Mouse (Mus musculus) hindbrain, embryonic 11.5 days (tissue): ENCODE measurements around the gene Sys1. TPM values are rescaled to one million over a fixed set of nuclear protein-coding genes. Genes with fewer than 3 reads are reported as not detected.
A peak's percentile ranks its signal among the peaks of the same experiment; 100 is the strongest.

Source experiments
- ATAC-seq: fragments of 200-750 bp; cut with Nextera tagmentation; 2 replicates; pipeline ENCODE4 v1.8.0; 2017; ENCODE audit warnings: mild to moderate bottlenecking, moderate TSS enrichment, moderate library complexity; ENCODE audit not compliant: low FRiP score
- DNase-seq: peaks from one replicate; pipeline ENCODE4 v3.0.0-alpha.2; 2015; ENCODE audit warnings: low spot score
- H3K27ac ChIP-seq: fragments of 300-500 bp; sonication (generic); 2 replicates; pipeline ENCODE4 v1.5.1; 2014; ENCODE audit warnings: mild to moderate bottlenecking, low read depth, low read length
- H3K27me3 ChIP-seq: fragments of 300-500 bp; sonication (generic); 2 replicates; pipeline ENCODE4 v1.6.1; 2014; ENCODE audit warnings: mild to moderate bottlenecking, low read length, moderate library complexity, mixed read lengths; ENCODE audit not compliant: control insufficient read depth, insufficient read depth
- H3K36me3 ChIP-seq: fragments of 300-500 bp; sonication (generic); 2 replicates; pipeline ENCODE4 v1.6.1; 2014; ENCODE audit warnings: mild to moderate bottlenecking, low read length, moderate library complexity, mixed read lengths; ENCODE audit not compliant: control insufficient read depth, insufficient read depth
- H3K4me1 ChIP-seq: fragments of 300-500 bp; sonication (generic); replicated peaks from 2 replicates; pipeline ENCODE4 v1.6.1; 2014; ENCODE audit warnings: low read length, mixed read lengths; ENCODE audit not compliant: control insufficient read depth, insufficient read depth
- H3K4me2 ChIP-seq: fragments of 300-500 bp; sonication (generic); replicated peaks from 2 replicates; pipeline ENCODE4 v1.6.1; 2014; ENCODE audit warnings: mild to moderate bottlenecking, low read depth, low read length
- H3K4me3 ChIP-seq: fragments of 300-500 bp; sonication (generic); 2 replicates; pipeline ENCODE4 v1.5.1; 2014; ENCODE audit warnings: low read depth, low read length
- H3K9ac ChIP-seq: fragments of 300-500 bp; sonication (generic); 2 replicates; pipeline ENCODE4 v1.6.1; 2014; ENCODE audit warnings: low read depth, low read length
- H3K9me3 ChIP-seq: fragments of 300-500 bp; sonication (generic); 2 replicates; pipeline ENCODE4 v1.6.1; 2016; ENCODE audit warnings: low read length; ENCODE audit not compliant: control insufficient read depth
- WGBS: fragments of 180-500 bp; shearing (Covaris S2); extraction: QIAGEN DNeasy Blood & Tissue Kit; methylation state at CpG from one replicate; pipeline ENCODE4 v1.1.7; 2014; 5-methylcytosine and 5-hydroxymethylcytosine counted together
- polyA plus RNA-seq: library from polyadenylated mRNA; unstranded; fragments of >200 nt; fragmentation: Nextera tagmentation; extraction: Ambion mirVana; gene quantifications from 2 replicates; pipeline ENCODE4 v1.2.1, GENCODE M21; 2014

Sys1 gene
- polyA plus RNA-seq, 1 experiment from 2014 or later, result 72.2 TPM

DNA sequence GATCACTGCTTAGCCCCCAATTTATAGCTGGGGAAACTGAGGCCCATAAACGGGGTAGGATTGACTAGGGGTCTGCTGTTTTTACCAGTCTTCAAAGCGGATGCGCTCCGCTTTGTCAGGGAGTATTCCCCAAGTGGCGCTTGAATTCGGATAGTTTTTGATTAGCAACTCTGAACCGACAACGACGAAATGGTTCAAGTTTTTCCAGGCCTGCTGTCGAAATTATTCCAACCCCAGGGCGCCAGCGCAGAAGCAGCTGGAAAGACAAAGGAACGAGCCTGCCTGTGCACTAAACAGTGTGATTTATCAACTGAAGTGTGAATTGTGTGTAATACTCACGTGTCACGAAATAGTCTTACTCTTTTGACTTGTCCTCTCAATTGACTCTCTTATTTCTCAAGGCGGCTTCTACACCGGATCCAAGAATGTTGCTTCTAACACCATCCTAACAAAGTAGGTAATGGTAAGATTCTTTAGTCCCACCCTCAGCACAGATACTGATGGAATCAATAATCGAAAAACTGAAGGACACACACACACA, 13.2 kb upstream of the Sys1 start, which contains the start of gene Sdc4:
Sdc4 (minus strand) TSS at position 428 of the 541 bp plus-strand sequence.
- H3K9me3 ChIP-seq, result no peaks in the 10 kb centered on the region
- H3K4me2 ChIP-seq, result peak within 1 kb of the TSS; percentile 79
- no peak within 1 kb of the TSS for H3K27ac ChIP-seq
- WGBS, result 5% methylated on average over 18 of the region's 18 CpGs
- ATAC-seq (peak; percentile 43; the same call in 1 of the 2 replicates), DNase-seq (no peak)
- peak within 1 kb of the TSS; percentile 66 for H3K9ac ChIP-seq
- no peaks in the 10 kb centered on the region for H3K36me3 ChIP-seq
- H3K27me3 ChIP-seq, result no peaks in the 10 kb centered on the region
- peak within 1 kb of the TSS; percentile 50 for H3K4me3 ChIP-seq
- no peaks in the 10 kb centered on the region; the same call in 1 of the 2 replicates for H3K4me1 ChIP-seq

DNA sequence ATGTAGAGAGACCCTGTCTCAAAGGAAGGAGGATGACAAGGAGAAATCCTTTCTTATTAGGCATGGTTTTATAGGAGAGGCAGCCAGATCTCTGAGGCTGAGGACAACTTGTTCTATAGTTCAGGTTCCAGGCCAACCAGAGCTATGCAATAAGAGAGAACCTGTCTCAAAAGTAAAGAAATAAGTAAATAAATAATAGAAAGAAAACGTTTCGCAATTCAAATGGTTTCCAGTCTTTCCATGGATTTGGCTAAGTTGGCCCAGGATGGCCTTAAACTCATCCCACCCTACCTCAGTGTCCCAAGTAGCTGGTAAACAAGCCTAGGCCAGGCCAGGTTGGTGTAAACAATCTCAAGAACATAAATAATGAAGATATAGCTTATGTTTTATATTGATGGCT, 12.1 kb upstream of the Sys1 start:
- DNase-seq (no peak), ATAC-seq (no peak)
- H3K36me3 ChIP-seq, result no peaks in the 10 kb centered on the region
- no peak overlapping the region for H3K9ac ChIP-seq
- WGBS, result 90% methylated on average over 2 of the region's 2 CpGs
- H3K9me3 ChIP-seq, result no peaks in the 10 kb centered on the region
- H3K4me2 ChIP-seq, result no peak overlapping the region
- no peaks in the 10 kb centered on the region for H3K27me3 ChIP-seq
- no peak overlapping the region for H3K27ac ChIP-seq
- H3K4me1 ChIP-seq, result no peaks in the 10 kb centered on the region; the same call in 1 of the 2 replicates
- H3K4me3 ChIP-seq, result no peak overlapping the region

DNA sequence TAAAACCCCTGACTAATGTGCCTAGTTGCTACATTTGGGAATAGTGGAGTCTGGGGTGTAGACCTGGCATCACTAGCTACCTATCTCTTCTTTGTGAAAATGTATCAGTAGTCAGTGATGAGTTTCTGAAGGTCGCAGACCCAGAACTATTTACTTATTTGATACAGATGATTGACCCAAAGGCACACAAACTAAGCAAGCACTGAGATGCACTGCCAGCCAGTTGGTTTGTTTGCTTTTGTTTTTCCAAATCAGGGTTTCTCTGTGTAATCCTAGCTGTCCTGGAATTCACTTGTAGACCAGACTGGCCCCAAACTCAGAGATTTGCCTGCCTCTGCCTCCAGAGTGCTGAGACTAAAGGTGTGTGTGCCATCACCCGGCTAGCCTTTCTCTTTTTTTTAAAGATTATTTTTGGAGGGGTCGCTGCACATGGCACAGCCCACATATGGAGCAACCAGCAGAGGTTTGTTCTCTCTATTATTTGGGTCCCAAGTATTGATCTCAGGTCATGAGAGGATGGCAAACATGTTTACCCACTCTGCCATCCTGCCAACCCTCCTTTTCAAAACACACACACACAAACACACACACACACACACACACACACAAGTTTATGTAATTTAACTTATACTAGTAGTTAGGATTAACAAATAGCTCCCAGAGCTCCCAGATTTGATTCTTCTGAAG, 11.2 kb upstream of the Sys1 start:
- Histone ChIP-seq H3K4me2 (no peak overlapping the region), H3K9me3 (no peaks in the 10 kb centered on the region), H3K4me1 (no peaks in the 10 kb centered on the region; the same call in 1 of the 2 replicates), H3K27me3 (no peaks in the 10 kb centered on the region), H3K27ac (no peak overlapping the region), H3K9ac (no peak overlapping the region), H3K4me3 (no peak overlapping the region), H3K36me3 (no peaks in the 10 kb centered on the region)
- WGBS, result 70% methylated on average over 3 of the region's 3 CpGs
- DNase-seq (no peak), ATAC-seq (no peak)

DNA sequence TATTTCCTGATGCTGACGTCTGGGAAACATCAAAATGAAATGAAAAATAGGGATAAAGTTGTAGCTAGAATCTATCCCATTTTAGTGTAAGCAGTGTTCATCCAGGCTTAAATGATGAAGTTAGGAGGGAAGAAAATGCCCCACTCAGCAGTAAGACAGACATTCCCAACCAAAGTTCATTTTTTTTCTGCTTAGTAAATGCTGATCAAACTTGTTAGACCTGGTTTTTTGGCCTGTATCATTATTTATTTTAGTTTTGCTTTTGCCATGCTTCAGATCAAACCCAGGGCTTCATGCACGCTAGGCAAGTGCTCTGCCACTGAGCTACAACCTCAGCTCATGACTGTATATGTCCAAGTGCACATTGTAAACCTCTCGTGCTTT, 10.7 kb upstream of the Sys1 start:
- Histone ChIP-seq H3K4me1 (no peaks in the 10 kb centered on the region; the same call in 1 of the 2 replicates), H3K36me3 (no peaks in the 10 kb centered on the region), H3K4me2 (no peak overlapping the region), H3K27ac (no peak overlapping the region), H3K4me3 (no peak overlapping the region), H3K9me3 (no peaks in the 10 kb centered on the region), H3K27me3 (no peaks in the 10 kb centered on the region), H3K9ac (no peak overlapping the region)
- 76% methylated on average over 3 of the region's 3 CpGs for WGBS
- ATAC-seq (no peak), DNase-seq (no peak)

DNA sequence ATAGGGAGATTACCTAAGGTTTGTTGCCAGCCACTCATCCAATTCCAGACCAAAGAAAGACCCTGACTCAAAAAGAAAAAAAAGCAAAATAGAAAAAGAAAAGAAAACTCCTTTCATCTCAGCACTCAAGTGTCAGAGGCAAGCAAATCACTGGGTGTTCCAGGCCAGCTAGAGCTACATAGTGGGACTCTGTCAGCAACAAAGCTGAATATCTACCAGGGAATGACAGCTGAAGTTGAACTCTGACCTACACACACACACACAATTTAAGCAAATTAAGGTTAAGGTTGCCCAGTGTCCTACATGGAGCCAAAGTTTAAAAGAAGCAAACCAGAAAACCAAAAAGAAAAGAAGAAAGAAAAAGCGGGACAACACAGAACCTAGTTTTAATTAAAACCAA, 8.6 kb upstream of the Sys1 start:
- ATAC-seq (no peak), DNase-seq (no peak)
- 94% methylated on average over 1 of the region's 1 CpGs for WGBS
- Histone ChIP-seq H3K27me3 (no peaks in the 10 kb centered on the region), H3K4me3 (no peak overlapping the region), H3K27ac (no peak overlapping the region), H3K9ac (no peak overlapping the region), H3K4me1 (no peaks in the 10 kb centered on the region; the same call in 1 of the 2 replicates), H3K9me3 (no peaks in the 10 kb centered on the region), H3K4me2 (no peak overlapping the region), H3K36me3 (no peaks in the 10 kb centered on the region)

DNA sequence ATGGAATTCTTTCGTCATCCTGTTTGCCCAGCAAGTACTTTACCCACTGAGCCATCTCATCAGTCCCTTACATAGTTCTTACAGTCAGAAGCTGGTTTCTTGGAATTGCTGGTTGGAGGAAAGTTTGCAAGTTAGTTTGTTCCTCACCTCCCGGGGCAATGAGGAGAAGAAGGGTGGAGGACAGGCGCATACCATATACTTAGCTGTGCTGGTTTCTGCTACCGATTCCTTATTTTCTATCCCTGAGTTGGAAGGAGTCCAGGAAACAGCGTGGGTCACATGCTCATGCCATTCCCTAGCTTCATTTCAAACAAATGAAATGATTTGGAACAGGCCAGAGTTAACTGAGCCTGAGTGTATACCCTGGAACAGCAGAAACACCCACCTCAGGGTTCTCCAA, 7.8 kb upstream of the Sys1 start:
- 88% methylated on average over 5 of the region's 5 CpGs for WGBS
- H3K36me3 ChIP-seq, result no peaks in the 10 kb centered on the region
- ATAC-seq (no peak), DNase-seq (no peak)
- no peak overlapping the region for H3K9ac ChIP-seq
- no peak overlapping the region for H3K27ac ChIP-seq
- H3K4me2 ChIP-seq, result no peak overlapping the region
- no peaks in the 10 kb centered on the region for H3K4me1 ChIP-seq
- H3K4me3 ChIP-seq, result no peak overlapping the region
- H3K27me3 ChIP-seq, result no peaks in the 10 kb centered on the region
- H3K9me3 ChIP-seq, result no peaks in the 10 kb centered on the region

DNA sequence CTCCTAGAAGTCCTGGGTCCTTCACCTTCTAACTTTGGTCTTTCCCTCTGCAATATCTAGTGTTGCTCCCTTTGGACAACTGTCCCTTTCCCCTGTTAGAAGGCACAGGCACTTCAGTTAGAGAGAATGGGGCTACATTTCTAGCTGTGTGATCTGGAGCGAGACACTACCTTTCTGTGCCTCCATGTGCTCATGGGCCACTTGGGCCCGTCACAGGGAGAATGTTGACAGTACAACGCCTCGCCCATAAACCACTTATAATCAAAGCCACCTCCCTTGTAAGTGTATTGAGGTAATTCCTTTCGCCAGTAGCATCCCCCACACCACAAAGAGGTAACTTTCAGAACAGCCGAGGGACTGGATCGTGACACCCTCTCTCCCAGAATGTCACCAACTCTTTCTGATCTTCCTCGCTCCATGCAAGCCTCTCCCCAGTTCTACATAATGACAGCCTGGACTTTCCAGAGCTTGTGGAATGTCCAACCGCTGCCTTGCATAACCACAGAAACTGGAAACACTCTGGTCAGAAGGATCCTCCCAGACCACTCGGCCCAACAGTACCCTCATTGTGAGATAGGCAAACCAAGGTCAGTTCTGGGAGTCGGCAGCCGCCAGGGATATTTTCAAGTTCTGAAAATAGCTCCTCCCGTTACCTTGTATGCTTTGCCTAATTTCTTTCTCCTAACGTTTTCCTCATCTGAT, 7.3 kb upstream of the Sys1 start:
- Histone ChIP-seq H3K9ac (no peak overlapping the region), H3K4me3 (no peak overlapping the region), H3K27ac (no peak overlapping the region), H3K27me3 (no peaks in the 10 kb centered on the region), H3K36me3 (no peaks in the 10 kb centered on the region), H3K4me1 (no peaks in the 10 kb centered on the region), H3K4me2 (no peak overlapping the region), H3K9me3 (no peaks in the 10 kb centered on the region)
- DNase-seq (no peak), ATAC-seq (no peak)
- 88% methylated on average over 14 of the region's 14 CpGs for WGBS

DNA sequence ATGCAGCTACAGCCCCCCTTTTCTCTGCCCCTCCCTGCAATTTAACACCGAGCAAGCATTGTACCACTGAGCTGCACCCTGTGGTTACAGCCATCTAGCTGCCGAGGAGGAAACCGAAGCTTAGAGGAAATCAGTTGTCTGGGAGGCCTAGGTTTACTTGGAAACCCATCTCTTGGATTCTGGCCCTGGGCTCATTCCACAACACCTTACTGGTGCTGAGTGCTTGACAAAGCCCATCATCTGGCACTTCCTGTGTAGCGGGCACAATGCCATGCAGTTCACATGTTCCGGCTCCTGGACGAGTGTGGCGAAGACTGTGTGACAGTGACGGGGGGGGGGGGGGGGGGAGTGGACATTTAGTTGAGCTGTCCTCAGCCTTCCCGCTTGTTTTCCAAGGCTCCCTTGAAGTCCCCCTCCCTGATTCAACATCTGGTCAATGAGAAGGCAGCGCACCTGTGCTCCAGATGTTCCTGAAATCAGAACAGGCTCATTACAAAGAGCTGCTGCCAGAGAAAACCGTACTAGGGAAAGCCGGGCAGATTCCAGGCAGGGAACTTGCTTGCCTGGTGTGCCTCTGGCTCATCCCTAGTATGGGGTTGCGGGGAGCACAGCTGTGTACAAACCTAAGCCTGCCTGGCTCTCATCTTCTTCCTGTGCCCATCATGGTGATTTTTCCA, 4.6 kb upstream of the Sys1 start:
- Histone ChIP-seq H3K36me3 (no peaks in the 10 kb centered on the region), H3K27ac (no peak overlapping the region), H3K4me3 (no peak overlapping the region), H3K27me3 (no peaks in the 10 kb centered on the region), H3K9me3 (no peaks in the 10 kb centered on the region), H3K4me2 (no peak overlapping the region), H3K9ac (no peak overlapping the region), H3K4me1 (peaks cover 3% of the 10 kb centered on the region; the same call in 1 of the 2 replicates)
- DNase-seq (peak; percentile 20), ATAC-seq (no peak)
- 42% methylated on average over 9 of the region's 13 CpGs for WGBS
